Mouse (Mus musculus) embryo, embryonic 10 days (tissue): Measurements from ENCODE around the gene Gm11555.
"Not testable (repeated sequence)": the region's sequence is repeated elsewhere in the genome, so short reads cannot be mapped to it uniquely, and the experiment has no call there.

Experiments
- DNase-seq: peaks from one replicate; pipeline ENCODE4 v3.0.0-alpha.2; 2015; ENCODE audit warnings: low spot score

Gm11555 gene

GRCm38 (mm10) chr11:99650136-99650535 lies at the start of gene Gm11555:
Gene Gm11555 (minus strand): TSS chr11:99650236.
- DNase-seq, result no peak

GRCm38 (mm10) chr11:99690463-99690862 lies 40.4 kb upstream of the Gm11555 start, which contains the start of gene Gm14190:
Gene Gm14190 (minus strand): TSS chr11:99690740.
- DNase-seq, result no peak

- DNase-seq, result not testable (repeated sequence)
These were observed 35.2 kb upstream of the Gm11555 start for GRCm38 (mm10) chr11:99685235-99685634.

- no peak for DNase-seq
These were observed 33.4 kb upstream of the Gm11555 start for GRCm38 (mm10) chr11:99683481-99683880.

- DNase-seq, result no peak
These were observed 15.8 kb upstream of the Gm11555 start, which contains the start of gene Krtap4-6 for GRCm38 (mm10) chr11:99665860-99666259. Gene Krtap4-6 (minus strand): TSS chr11:99665960.

- DNase-seq, result no peak
These were observed 12.8 kb upstream of the Gm11555 start for GRCm38 (mm10) chr11:99662802-99663201.

- no peak for DNase-seq
These were observed 9.2 kb upstream of the Gm11555 start for GRCm38 (mm10) chr11:99659256-99659655.

GRCm38 (mm10) chr11:99658467-99659010 lies 8.5 kb upstream of the Gm11555 start, which contains the start of gene Gm11563:
Gene Gm11563 (minus strand): TSS chr11:99658960.
- DNase-seq, result not testable (repeated sequence)

GRCm38 (mm10) chr11:99657051-99657450 lies 7.0 kb upstream of the Gm11555 start:
- DNase-seq, result no peak

GRCm38 (mm10) chr11:99646444-99646843 lies 3.6 kb downstream of the Gm11555 start:
- no peak for DNase-seq

- no peak for DNase-seq
These were observed 5.7 kb downstream of the Gm11555 start for GRCm38 (mm10) chr11:99644351-99644750.

GRCm38 (mm10) chr11:99643635-99644139 lies 6.3 kb downstream of the Gm11555 start, which contains the start of gene Krtap4-7:
Gene Krtap4-7 (minus strand): TSS chr11:99644089.
- DNase-seq, result not testable (repeated sequence)

- DNase-seq, result no peak
These were observed 9.1 kb downstream of the Gm11555 start for GRCm38 (mm10) chr11:99640926-99641325.

- no peak for DNase-seq
These were observed 12.9 kb downstream of the Gm11555 start for GRCm38 (mm10) chr11:99637086-99637485.

- no peak for DNase-seq
These were observed 15.3 kb downstream of the Gm11555 start, which contains the start of gene Krtap4-2 for GRCm38 (mm10) chr11:99634653-99635134. Gene Krtap4-2 (minus strand): TSS chr11:99635084.

- no peak for DNase-seq
These were observed 16.7 kb downstream of the Gm11555 start for GRCm38 (mm10) chr11:99633293-99633692.

GRCm38 (mm10) chr11:99630890-99631289 lies 19.1 kb downstream of the Gm11555 start:
- DNase-seq, result no peak

GRCm38 (mm10) chr11:99628138-99628537 lies 21.9 kb downstream of the Gm11555 start, which contains the start of gene Krtap4-1:
Gene Krtap4-1 (minus strand): TSS chr11:99628238.
- DNase-seq, result no peak

- no peak for DNase-seq
These were observed 29.7 kb downstream of the Gm11555 start, which contains the start of gene Gm11562 for GRCm38 (mm10) chr11:99620335-99620734. Gene Gm11562 (minus strand): TSS chr11:99620435.

GRCm38 (mm10) chr11:99614796-99615363 lies 35.2 kb downstream of the Gm11555 start, which contains the start of gene Krtap2-4:
Gene Krtap2-4 (minus strand): TSS chr11:99614846.
- no peak for DNase-seq

GRCm38 (mm10) chr11:99610089-99610488 lies 39.9 kb downstream of the Gm11555 start, which contains the start of gene Gm11937:
Gene Gm11937 (minus strand): TSS chr11:99610189.
- not testable (repeated sequence) for DNase-seq

- DNase-seq, result no peak
These were observed 40.9 kb downstream of the Gm11555 start for GRCm38 (mm10) chr11:99609126-99609525.

- not testable (repeated sequence) for DNase-seq
These were observed 46.8 kb downstream of the Gm11555 start, which contains the start of gene Gm11938 for GRCm38 (mm10) chr11:99603208-99603607. Gene Gm11938 (minus strand): TSS chr11:99603308.
